Mouse (Mus musculus): ENCODE data around the gene Fahd1.

Gene Fahd1

DNA sequence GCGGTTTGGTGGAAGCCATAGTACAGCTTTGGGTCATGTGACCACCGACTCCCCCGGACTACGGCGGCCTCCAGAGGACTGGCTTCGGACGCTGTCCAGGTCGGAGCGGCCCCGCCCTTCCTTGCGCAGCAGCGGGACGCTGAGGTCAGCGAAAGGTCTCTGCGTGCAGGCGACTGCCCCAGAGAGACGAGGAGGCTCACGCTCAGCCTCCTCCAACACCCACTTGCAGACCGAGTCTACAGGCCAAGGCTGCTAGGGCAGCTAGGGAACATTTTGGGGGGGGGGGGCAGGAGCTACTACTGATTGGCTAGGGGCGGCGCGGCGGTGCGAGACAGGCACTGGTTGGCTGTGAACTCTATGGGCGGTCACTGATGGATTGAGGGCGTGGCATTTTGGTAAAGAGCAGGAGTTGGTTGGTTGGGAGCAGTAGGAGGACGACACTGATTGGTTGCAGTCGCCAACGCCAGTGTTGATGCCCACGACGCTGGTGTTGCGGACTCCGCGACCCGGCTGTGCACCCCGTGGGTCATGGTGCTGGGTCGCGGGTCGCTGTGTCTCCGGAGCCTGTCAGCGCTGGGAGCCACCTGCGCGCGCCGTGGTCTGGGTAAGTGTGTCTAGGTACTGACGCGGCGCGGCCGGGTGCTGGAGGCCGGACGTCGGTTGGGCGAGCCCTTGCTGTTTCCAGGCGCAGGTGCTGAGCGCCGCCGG is at the start of gene Fahd1:
Fahd1 (minus strand) TSS at position 300 of the 708 bp plus-strand sequence.
- DNase-seq (ENCODE audit: extremely low spot score, low spot score): peak; percentile 98

DNA sequence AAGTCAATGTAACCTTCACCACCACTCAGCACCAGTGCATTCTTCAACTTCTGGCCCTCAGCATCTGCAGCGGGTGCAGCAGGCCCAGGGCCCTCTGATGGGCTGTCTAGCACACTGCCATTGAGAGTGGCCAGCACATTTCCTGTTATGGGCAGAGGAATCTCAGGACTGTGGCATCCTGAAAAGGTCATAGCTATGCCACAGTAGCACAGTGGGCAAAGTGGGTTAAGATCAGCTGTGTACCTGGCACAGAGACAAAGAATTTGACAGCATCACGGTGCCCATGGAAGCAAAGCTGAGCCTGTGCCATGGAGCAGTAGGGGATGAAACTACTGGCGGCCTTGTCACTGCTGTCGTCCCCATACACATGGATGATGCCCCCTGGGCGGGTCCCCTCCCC is 49.0 kb upstream of the Fahd1 start:
- DNase-seq (ENCODE audit: extremely low spot score, low spot score): no peak

DNA sequence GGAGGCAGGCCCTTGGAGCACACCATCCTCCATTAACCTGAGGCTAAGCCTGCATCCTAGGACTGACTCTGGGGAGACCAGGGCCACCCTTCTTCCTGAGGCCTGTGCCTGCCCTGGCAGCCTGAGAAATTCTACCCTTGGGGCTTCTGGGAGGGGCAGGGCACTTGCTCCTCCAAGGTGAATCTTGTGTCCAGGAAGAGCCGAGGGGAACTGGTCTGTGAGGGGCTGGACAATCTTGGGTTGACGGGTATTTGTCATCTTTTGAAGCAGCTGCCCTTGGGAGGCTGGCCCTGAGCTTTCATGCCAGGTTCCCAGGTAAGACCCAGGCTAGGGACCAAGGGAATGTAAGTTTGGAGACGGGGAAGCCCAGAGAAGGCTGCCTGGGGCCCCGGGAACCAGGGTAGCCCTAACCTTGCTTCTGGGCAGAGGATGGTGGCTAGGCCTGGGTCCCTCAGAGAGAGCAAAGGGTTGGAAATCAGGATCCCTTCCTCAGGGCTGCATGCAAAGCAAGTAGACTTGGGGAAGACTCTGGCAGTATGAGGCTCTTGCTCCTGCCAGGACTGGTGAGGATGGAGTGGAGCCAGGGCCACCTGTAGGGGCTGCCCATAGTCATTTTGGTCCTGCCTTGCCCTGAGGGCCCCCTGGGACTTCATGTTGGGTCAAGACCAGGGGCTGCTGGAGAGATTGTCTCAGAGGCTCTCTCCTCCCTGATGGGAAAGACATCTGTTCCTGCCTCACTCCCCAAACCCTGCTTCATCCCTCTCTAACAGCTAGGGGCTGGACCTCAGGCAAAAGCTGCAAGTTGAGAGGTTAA is 48.1 kb upstream of the Fahd1 start:
- DNase-seq (ENCODE audit: extremely low spot score, low spot score): no peak

DNA sequence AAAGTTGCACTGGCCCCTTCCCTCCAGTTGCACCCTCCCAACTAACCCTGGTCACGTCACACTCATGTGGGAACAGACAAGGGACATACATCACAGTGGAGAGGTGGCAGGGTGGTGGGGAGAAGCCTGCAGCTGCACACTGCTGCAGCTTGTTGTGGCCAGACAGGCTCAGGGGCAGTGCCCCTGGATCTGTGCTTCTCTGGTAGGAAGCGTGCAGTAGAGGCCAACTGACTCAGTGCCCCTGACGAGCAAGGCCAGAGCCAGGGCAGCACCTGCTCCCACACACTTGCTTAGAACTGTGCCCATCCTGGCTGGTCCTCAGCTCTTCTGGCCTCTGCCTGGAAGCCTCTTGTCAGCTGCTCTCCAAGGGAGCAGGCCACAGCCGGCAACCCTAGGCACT is 47.4 kb upstream of the Fahd1 start:
- no peak for DNase-seq (ENCODE audit: extremely low spot score, low spot score)

DNA sequence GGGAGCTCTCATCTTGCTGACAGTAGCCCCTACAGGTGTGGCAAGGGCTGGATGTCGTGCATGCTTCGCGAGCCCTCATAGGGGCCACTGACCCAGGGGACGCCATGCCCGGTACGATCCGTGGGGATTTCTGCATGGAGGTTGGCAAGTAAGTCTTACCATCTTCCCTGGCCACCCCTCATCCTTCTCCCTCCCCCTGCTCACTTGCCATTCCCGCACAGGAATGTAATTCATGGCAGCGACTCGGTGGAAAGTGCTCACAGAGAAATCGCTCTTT is 46.8 kb upstream of the Fahd1 start:
- DNase-seq (ENCODE audit: extremely low spot score, low spot score): no peak

DNA sequence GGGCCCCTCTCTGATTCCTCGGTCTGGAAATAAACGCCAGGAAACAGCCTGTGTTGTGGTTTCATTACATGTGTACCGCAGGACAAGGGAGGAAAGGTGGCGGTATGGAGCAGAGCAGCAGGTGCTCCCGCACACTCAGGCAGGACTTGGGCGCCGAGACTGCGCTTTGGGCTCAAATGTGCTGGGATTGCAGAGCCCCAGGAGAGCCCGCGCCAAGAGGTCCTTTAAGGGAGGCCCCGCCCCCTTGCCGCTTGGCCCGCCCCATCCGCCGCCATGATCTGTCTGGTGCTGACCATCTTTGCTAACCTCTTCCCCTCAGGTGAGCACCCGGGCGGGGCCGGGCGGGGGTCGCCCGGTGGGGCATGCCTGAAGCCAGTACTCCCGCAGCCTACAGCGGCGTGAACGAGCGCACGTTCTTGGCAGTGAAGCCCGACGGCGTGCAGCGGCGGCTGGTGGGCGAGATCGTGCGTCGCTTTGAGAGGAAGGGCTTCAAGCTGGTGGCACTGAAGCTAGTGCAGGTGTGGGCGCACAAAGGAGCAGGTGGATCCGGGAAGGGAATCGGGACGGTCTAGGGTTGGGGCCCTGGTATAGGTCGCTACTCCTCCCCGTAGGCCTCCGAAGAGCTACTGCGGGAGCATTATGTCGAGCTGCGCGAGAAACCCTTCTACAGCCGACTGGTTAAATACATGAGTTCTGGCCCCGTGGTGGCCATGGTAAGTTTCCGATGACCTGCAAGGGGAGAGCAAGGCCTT is 46.3 kb upstream of the Fahd1 start, which contains the start of gene Nme3:
Nme3 (plus strand) TSS at position 260 of the 752 bp plus-strand sequence.
- peak; percentile 78 for DNase-seq (ENCODE audit: extremely low spot score, low spot score)

DNA sequence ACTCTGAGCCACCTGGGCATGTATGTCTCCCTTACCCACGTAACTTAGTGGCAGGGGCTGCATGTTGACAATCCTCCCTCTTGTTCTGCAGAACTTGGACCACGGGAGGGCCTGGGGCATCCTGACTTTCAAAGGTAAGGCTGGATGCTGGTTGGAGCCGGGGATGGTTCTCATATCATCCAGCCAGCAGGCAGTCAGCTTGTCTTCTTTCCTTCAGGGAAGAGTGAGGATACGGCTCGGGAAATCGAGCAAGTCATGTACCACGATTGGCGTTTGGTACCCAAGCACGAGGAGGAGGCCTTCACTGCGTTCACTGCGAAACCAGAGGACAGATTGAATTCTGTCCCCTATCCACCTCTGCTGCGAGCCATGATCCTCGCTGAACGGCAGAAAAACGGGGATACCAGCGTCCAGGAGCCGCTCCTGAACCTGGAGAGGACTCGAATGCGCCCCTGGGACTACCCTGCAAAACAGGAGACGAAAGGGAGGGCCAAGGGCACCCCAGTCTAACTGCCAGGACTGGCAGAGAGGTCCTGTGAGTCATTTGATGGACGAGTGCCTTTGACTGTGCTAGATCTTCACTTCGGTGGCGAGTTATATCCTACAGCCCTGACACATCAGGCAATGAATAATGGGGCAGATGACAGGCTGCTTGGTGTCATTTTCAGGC is 45.5 kb upstream of the Fahd1 start:
- DNase-seq (ENCODE audit: extremely low spot score, low spot score): no peak

DNA sequence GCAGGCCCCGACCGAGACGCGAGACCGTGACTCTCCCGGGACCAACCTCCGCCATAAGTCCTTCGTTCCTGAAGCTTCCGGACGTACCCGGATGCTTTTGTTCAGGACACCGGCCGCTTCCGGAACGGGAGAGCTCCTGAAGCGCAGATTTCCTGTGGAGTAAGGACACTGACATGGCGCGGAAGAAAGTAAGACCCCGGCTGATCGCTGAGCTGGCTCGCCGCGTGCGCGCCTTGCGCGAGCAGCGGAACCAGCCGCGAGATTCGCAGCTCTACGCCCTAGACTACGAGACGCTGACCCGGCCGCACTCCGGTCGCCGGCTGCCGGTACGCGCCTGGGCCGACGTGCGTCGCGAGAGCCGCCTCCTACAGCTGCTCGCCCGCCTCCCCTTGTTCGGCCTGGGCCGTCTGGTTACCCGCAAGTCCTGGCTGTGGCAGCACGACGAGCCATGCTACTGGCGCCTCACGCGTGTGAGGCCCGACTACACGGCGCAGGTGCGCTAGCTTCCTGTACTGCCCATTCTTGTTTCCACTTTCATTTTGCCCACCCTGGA is 44.9 kb upstream of the Fahd1 start, which contains the start of the genes Eme2 and Mrps34:
Eme2 (minus strand) TSS at position 93 of the 553 bp plus-strand sequence.
Mrps34 (plus strand) TSS at position 122 of the 553 bp plus-strand sequence.
- DNase-seq (ENCODE audit: extremely low spot score, low spot score): peak; percentile 93

DNA sequence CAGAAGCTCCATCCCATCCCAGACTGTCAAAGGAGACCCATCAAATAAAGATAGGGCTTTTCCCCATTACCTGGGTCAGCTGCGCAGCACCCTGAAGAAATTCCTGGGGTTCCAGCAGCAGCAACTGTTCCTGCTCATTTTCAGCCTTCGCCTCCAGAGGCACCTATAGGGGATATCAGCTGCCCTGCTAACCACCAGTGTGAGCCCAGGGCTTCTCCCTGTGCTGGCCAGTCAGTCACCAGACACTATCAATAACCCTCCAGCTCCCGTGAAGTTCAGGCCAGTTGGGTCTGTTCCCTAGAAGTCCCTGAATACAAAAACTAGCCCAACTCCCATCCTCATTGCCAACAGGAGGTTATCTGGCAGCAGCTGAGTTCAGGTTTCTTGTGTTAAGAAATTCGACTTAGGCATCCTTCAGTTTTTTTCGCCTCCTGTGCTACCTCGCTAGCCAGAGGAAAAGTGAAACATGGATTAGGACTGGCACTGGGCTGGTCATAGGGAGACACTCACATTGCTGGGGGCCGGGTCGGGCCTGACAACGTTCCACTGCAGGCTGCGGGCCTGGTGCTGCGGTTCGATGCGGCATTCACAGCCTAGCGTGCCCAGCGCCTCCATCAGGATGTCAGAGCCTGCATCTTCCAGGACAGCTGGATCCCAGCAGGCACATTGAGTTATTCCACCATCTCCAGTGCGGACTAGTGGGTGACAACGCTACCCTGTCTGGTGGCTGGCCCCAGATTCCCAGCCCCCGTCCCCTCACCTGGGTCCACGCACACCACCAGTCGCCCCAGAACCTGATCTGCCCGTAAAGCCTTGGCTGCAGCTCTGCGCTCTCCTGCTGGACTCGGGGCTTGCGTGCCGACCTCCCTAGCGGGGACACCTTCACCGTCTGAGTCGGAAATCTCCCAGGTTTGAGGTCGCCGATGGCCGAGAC is 44.2 kb upstream of the Fahd1 start:
- no peak for DNase-seq (ENCODE audit: extremely low spot score, low spot score)

DNA sequence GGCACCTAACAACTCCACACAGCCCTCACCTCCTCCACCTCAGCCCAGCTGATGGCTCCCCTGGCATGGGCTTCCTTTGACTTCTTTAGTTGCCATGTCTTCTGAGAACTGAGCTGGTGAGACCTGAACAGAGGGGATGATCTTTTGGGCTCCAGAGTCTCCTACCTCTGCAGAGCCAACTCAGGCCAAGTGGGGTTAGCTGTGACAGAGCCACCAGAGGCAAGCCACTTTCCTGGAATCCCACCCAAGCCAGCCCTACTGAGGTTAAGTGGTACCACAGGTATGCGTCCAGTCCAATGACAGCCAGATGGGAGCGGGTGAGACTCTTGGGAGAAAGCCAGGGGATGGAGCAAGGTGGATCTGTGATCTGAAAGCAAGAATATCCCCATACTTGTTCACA is 43.1 kb upstream of the Fahd1 start:
- no peak for DNase-seq (ENCODE audit: extremely low spot score, low spot score)

DNA sequence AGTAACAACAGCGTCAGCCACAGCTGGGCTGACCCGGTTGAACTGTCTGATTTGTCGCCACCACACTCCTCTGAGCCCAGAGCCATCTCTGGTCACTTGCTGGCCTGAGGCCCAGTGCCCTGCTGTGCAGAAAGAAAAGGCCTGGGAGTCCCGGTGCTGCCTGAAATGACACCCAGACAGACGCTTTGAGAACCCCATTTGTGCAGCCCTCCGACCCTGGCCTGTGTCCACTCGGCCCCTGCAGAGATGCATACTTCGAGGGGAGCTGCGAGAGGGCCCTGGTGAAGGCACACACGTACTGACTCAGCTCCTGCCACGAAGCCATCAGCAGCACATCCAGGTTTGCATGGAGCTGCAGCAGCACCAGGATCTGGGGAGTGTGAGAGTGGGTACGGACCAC is 42.6 kb upstream of the Fahd1 start:
- no peak for DNase-seq (ENCODE audit: extremely low spot score, low spot score)

DNA sequence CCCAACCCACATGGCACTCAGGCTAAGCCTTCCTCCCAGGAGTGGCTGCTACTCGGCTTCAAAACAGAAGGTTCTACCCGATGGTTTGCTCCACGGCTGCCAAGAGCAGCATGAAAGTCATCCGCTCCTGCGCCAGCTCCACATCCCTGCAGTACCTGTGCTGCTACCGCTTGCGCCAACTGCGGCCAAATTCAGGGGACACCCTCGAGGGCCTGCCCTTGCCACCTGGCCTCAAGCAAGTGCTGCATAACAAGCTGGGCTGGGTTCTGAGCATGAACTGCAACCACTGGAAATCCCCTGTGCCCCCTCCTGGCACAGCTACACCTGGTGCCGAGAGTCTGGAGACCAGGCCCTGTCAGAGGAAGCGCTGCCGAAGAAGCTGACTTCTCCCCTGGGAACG is 41.2 kb upstream of the Fahd1 start:
- no peak for DNase-seq (ENCODE audit: extremely low spot score, low spot score)

DNA sequence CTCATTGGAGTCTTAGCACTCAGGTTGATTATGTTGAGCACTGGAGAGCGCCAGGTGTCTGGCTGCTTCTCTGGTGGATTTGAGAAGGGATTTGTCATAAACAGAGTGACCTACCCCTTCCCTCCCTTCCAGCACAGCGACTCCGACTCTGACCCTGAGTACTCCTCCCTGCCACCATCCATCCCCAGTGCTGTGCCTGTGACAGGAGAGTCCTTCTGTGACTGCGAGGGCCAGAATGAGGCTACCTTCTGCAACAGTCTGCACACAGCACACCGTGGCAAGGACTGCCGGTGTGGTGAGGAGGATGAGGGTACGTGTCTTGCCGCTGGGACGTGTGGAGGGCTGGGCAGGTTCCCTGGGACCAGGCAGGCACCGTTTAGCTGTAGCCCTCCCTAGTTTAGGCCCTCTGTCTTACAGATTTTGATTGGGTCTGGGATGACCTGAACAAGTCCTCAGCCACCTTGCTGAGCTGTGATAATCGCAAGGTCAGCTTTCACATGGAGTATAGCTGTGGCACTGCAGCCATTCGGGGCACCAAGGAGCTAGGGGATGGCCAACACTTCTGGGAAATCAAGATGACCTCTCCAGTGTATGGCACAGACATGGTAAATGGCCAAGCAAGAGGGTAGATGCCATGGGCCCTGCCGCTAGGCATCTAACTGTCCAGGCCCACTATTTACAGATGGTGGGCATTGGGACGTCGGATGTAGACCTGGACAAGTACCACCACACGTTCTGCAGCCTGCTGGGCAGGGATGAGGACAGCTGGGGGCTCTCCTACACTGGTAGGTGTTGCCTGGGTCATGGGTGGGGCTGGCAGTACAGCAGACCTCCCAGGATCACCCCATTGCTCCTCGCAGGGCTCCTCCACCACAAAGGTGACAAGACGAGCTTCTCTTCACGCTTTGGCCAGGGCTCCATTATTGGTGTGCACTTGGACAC is 40.3 kb upstream of the Fahd1 start:
- DNase-seq (ENCODE audit: extremely low spot score, low spot score): no peak

DNA sequence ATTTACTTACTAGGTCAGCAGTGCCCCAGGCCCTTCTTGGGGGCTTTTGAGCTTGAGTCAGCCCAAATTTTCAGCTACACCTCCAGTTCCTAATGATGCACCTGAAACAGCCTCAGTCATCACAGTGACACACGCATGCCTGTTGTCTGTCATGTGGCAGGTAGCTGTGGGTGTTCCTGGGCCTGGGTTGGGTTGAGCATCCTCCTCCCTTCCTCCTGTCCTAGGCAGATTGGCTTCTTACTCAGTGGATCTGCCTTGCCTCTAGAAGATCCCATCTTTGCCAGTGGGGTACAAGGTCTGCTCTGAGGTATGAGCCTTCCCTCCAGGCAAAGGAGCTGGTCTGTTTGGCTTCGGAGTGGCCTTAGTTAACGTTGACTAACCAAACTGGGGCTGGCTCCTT is 38.7 kb upstream of the Fahd1 start:
- DNase-seq (ENCODE audit: extremely low spot score, low spot score): no peak

DNA sequence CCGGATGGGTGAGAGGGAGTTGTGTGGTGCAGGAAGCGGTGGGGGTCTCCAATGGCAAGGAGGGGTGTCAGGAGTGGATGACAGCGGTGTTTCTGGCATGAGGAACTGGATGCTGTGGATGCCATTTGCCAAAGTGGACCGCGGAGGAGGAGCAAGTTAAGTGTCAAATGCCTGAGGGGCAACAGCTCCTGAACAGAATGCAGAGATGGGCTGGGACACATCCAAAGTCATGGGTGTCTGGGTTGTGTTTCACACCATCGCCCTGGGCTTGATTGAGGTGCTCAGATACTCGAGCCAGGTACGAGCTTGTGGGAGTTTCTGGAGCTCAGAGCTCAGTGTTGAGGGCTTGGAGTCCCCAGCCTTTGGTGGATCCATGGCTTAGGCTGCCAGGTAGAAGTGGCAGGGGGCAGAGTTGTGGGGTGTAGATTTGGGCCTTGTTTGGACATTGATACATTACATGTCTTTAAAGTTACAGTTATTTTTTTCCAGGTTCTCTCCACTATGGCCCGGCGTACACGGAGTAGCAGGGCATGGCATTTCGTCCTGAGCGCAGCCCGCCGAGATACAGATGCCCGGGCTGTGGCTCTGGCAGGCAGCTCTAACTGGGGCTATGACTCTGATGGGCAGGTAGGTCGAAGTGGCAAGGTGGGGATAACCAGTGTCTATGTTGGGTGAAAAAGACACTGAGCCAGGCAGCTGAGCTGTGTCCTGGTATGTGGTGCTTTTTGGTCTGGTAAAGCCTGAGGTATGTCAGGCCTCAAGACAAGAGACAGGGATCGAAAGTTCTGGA is 37.3 kb upstream of the Fahd1 start:
- no peak for DNase-seq (ENCODE audit: extremely low spot score, low spot score)

DNA sequence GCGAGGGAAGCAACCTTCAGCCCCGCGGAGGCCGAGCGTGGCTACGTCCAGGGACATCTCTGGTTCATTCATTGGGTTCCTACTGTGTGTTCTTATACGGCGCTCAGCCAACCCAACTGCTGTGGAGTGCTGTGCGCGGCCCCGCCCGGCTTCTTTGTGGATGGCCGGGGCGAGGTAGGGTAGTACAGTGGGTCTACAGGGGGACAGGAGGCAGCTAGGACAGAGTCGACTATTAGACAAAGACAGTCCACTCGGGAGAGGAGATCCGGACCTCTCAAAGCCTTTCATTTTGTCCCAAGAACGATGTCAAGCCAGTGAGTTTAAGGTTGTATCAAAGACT is 36.7 kb upstream of the Fahd1 start:
- DNase-seq (ENCODE audit: extremely low spot score, low spot score): no peak

DNA sequence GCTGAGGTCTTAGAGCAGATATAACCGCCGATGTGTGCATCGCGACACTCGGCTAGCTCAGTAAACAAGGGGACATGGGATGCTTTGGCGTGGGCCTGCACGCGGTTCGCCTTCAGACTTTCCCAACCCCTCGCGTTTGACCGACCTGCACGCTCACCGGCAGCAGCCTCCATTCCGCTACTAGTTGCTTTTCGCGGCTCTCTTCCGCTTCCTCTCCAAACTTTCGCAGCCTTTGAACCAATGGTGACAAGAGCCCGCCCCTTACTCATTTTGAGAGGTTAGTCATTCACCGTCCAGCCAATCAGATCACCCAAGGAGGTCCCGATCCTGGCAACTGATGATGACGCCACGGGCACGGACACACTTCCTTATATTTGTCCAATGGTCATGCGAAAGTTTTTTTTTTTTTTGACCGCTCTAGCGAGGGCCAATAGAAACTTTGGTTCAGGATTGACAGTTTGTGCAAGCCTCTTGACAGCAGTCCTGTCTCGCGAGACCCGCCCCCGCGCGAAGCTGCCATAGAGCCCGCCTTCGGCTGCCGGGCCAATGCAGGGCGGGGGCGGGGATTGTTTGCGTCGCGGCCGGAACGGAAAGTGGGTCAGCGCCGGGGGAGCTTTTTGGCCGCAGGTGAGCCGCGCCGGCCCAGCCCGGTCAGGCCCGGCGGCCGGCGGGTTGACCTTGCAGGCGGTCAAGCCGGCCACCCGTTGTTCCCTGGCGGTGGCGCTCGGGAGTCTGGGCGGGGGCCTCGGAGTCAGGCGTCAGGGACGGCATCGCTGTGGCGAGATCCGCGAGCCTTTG is 36.2 kb upstream of the Fahd1 start, which contains the start of the genes Nubp2 and Spsb3:
Nubp2 (minus strand) TSS at position 216 of the 798 bp plus-strand sequence.
Spsb3 (plus strand) TSS at position 510 of the 798 bp plus-strand sequence.
- DNase-seq (ENCODE audit: extremely low spot score, low spot score): peak; percentile 96

Measured in neural tube, embryonic 10.5 days (tissue).